Mouse (Mus musculus): ENCODE measurements at regions not wholly inside any gene's neighbourhood (a gene's known extent, or its start where the extent isn't known, plus 50 kb on each side); places are given as distances from the start of the nearest gene placed in this dataset.

DNA sequence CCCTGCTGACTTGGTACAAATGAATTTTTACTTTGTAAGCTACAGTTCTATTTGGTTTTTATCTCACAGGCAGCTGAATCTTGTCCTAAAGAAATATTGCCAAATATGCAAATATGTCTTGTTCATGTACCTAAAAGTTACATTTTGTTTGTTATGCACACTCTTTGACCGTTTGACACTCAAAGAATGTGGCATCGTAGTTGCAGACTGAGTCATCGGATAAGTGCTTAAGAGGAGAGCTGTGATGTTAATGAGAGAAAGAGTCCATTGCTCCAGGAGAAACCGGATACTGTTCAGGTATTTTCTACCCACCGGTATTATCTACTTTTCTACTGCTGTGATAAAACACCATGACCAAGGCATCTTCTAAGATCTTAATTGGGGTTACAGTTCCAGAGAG, 50.3 kb upstream of the Rasl11b start:
- Histone ChIP-seq H3K4me1 (ENCODE audit: control insufficient read depth in 2 of 2, insufficient read depth in 2 of 2, low read length in 2 of 2, poor library complexity in 1 of 2) (no peaks in the 10 kb centered on the region), H3K36me3 (ENCODE audit: control insufficient read depth, insufficient read depth, low read length, poor library complexity, severe bottlenecking) (no peaks in the 10 kb centered on the region), H3K9ac (ENCODE audit: insufficient read depth, low read depth, low read length, poor library complexity, severe bottlenecking) (no peak overlapping the region), H3K9me3 (ENCODE audit: control insufficient read depth, insufficient read depth, low read depth, low read length) (no peaks in the 10 kb centered on the region), H3K4me3 (ENCODE audit: insufficient read depth in 1 of 2, low read depth in 1 of 2, low read length in 2 of 2, poor library complexity in 1 of 2, severe bottlenecking in 1 of 2) (no peak overlapping the region), H3K27ac (ENCODE audit: insufficient read depth, low read depth, low read length, poor library complexity, severe bottlenecking) (no peak overlapping the region)
- no peak for DNase-seq (ENCODE audit: low read depth, low spot score)
- in situ Hi-C loops (cut with MboI; ENCODE audit: low sequenced_read_pairs in 2 of 2, unreplicated experiment in 2 of 2), result no loop called here
- TF ChIP-seq MAFK (IDR thresholded peaks at IDR 0.05; ENCODE audit: insufficient read depth, low read depth, low read length) (no peak), ZC3H11A (IDR thresholded peaks at IDR 0.05; ENCODE audit: borderline replicate concordance, low read depth, low read length) (no peak), CHD2 (IDR thresholded peaks at IDR 0.05; ENCODE audit: low read depth, low read length) (no peak), ZNF384 (IDR thresholded peaks at IDR 0.05; ENCODE audit: low read depth, low read length) (no peak), HCFC1 (IDR thresholded peaks at IDR 0.05; ENCODE audit: borderline replicate concordance, insufficient read depth, low read length) (no peak)

Measured in ES-E14 (cell line).